Mouse (Mus musculus) forebrain, embryonic 12.5 days (tissue): ENCODE results near the gene Ireb2. TPM values are rescaled to one million over a fixed set of nuclear protein-coding genes. Genes with fewer than 3 reads are reported as not detected.
"Not testable (repeated sequence)": the region's sequence is repeated elsewhere in the genome, so short reads cannot be mapped to it uniquely, and the experiment has no call there.

ENCODE experiments used
- ATAC-seq: fragments of 200-750 bp; cut with Nextera tagmentation; 2 replicates; pipeline ENCODE4 v1.8.0; 2017; ENCODE audit warnings: moderate TSS enrichment; ENCODE audit not compliant: low FRiP score
- H3K27ac ChIP-seq: fragments of 300-500 bp; sonication (generic); 2 replicates; pipeline ENCODE4 v1.5.1; 2016; ENCODE audit warnings: mild to moderate bottlenecking
- H3K27me3 ChIP-seq: fragments of 300-500 bp; sonication (generic); 2 replicates; pipeline ENCODE4 v1.6.1; 2016; ENCODE audit warnings: mild to moderate bottlenecking
- H3K36me3 ChIP-seq: fragments of 300-500 bp; sonication (generic); replicated peaks from 2 replicates; pipeline ENCODE4 v1.6.1; 2016; ENCODE audit warnings: mild to moderate bottlenecking
- H3K4me1 ChIP-seq: fragments of 300-500 bp; sonication (generic); 2 replicates; pipeline ENCODE4 v1.6.1; 2016
- H3K4me2 ChIP-seq: fragments of 300-500 bp; sonication (generic); 2 replicates; pipeline ENCODE4 v1.6.1; 2016; ENCODE audit warnings: mild to moderate bottlenecking, moderate library complexity
- H3K4me3 ChIP-seq: fragments of 300-500 bp; sonication (generic); replicated peaks from 2 replicates; pipeline ENCODE4 v1.5.1; 2016; ENCODE audit warnings: mild to moderate bottlenecking
- H3K9ac ChIP-seq: fragments of 300-500 bp; sonication (generic); 2 replicates; pipeline ENCODE4 v1.6.1; 2016; ENCODE audit warnings: mild to moderate bottlenecking
- H3K9me3 ChIP-seq: fragments of 300-500 bp; sonication (generic); 2 replicates; pipeline ENCODE4 v1.6.1; 2016
- WGBS: fragments of 180-500 bp; shearing (Covaris S2); methylation state at CpG from one replicate; pipeline ENCODE4 v1.1.7; 2016; 5-methylcytosine and 5-hydroxymethylcytosine counted together
- polyA plus RNA-seq: library from polyadenylated mRNA; unstranded; fragments of >200 nt; fragmentation: Nextera tagmentation; extraction: Ambion mirVana; gene quantifications from 2 replicates; pipeline ENCODE4 v1.2.1, GENCODE M21; 2016

Ireb2 gene
- polyA plus RNA-seq, 1 experiment from 2014 or later = 70.1 TPM

- H3K27ac ChIP-seq = no peak overlapping the region
- no peaks in the 10 kb centered on the region for H3K9me3 ChIP-seq
- H3K4me3 ChIP-seq = peak overlapping the region; percentile 69; the same call in 1 of the 2 replicates
- H3K4me2 ChIP-seq = peak overlapping the region; percentile 92
- WGBS = 75% methylated on average over 8 of the region's 8 CpGs
- no peak overlapping the region for H3K9ac ChIP-seq
- no peaks in the 10 kb centered on the region for H3K27me3 ChIP-seq
- ATAC-seq = peak; percentile 4
- peaks cover 9% of the 10 kb centered on the region for H3K4me1 ChIP-seq
- H3K36me3 ChIP-seq = peaks cover 6% of the 10 kb centered on the region; the same call in 1 of the 2 replicates
Measured at GRCm38 (mm10) chr9:54916401-54916800, 52.8 kb downstream of the Ireb2 start.

GRCm38 (mm10) chr9:54917010-54917677 is 53.6 kb downstream of the Ireb2 start, which contains the start of gene Hykk:
Gene Hykk (plus strand): TSS chr9:54917283.
- Histone ChIP-seq H3K27ac (0 out of 2 replicates have a peak within 1 kb of the TSS, but pooled peaks have one; percentile 50), H3K4me3 (peak within 1 kb of the TSS; percentile 69), H3K4me1 (peaks cover 9% of the 10 kb centered on the region), H3K27me3 (no peaks in the 10 kb centered on the region), H3K9me3 (no peaks in the 10 kb centered on the region), H3K36me3 (no peaks in the 10 kb centered on the region), H3K9ac (peak within 1 kb of the TSS; percentile 71), H3K4me2 (peak within 1 kb of the TSS; percentile 92)
- WGBS = under 1% methylated on average over 34 of the region's 34 CpGs
- peak; percentile 99 for ATAC-seq

- Histone ChIP-seq H3K4me1 (peaks cover 9% of the 10 kb centered on the region), H3K9me3 (no peaks in the 10 kb centered on the region), H3K27ac (no peak overlapping the region), H3K36me3 (peaks cover 6% of the 10 kb centered on the region; the same call in 1 of the 2 replicates), H3K9ac (no peak overlapping the region), H3K27me3 (no peaks in the 10 kb centered on the region), H3K4me3 (no peak overlapping the region), H3K4me2 (no peak overlapping the region)
- WGBS = 74% methylated on average over 2 of the region's 2 CpGs
- no peak for ATAC-seq
Measured at GRCm38 (mm10) chr9:54918191-54918590, 54.6 kb downstream of the Ireb2 start.

- Histone ChIP-seq H3K4me3 (no peak overlapping the region), H3K36me3 (peaks cover 6% of the 10 kb centered on the region; the same call in 1 of the 2 replicates), H3K4me2 (no peak overlapping the region), H3K4me1 (peaks cover 9% of the 10 kb centered on the region), H3K9ac (no peak overlapping the region), H3K9me3 (no peaks in the 10 kb centered on the region), H3K27me3 (no peaks in the 10 kb centered on the region), H3K27ac (no peak overlapping the region)
- 97% methylated on average over 5 of the region's 5 CpGs for WGBS
- no peak for ATAC-seq
Measured at GRCm38 (mm10) chr9:54918781-54919180, 55.2 kb downstream of the Ireb2 start.

- 49% methylated on average over 4 of the region's 4 CpGs for WGBS
- peaks cover 6% of the 10 kb centered on the region; the same call in 1 of the 2 replicates for H3K36me3 ChIP-seq
Measured at GRCm38 (mm10) chr9:54919946-54920345, 56.4 kb downstream of the Ireb2 start.

GRCm38 (mm10) chr9:54930741-54931140 is 67.2 kb downstream of the Ireb2 start:
- Histone ChIP-seq H3K4me2 (no peak overlapping the region), H3K4me1 (no peaks in the 10 kb centered on the region), H3K4me3 (no peak overlapping the region), H3K27ac (no peak overlapping the region), H3K9me3 (no peaks in the 10 kb centered on the region), H3K27me3 (no peaks in the 10 kb centered on the region), H3K36me3 (no peaks in the 10 kb centered on the region), H3K9ac (no peak overlapping the region)
- 95% methylated on average over 1 of the region's 1 CpGs for WGBS
- no peak for ATAC-seq

More at GRCm38 (mm10) chr9:54919946-54920345, 56.4 kb downstream of the Ireb2 start:
- H3K4me3 ChIP-seq = no peak overlapping the region
- no peak overlapping the region for H3K4me2 ChIP-seq
- no peak overlapping the region for H3K9ac ChIP-seq
- H3K4me1 ChIP-seq = peaks cover 9% of the 10 kb centered on the region
- H3K27ac ChIP-seq = no peak overlapping the region
- H3K9me3 ChIP-seq = no peaks in the 10 kb centered on the region
- H3K27me3 ChIP-seq = no peaks in the 10 kb centered on the region
- no peak for ATAC-seq

GRCm38 (mm10) chr9:54931765-54932164 is 68.2 kb downstream of the Ireb2 start:
- no peak overlapping the region for H3K4me3 ChIP-seq
- no peak overlapping the region for H3K4me2 ChIP-seq
- ATAC-seq = no peak
- H3K9me3 ChIP-seq = no peaks in the 10 kb centered on the region
- no peak overlapping the region for H3K9ac ChIP-seq
- H3K27me3 ChIP-seq = no peaks in the 10 kb centered on the region
- H3K4me1 ChIP-seq = no peaks in the 10 kb centered on the region
- no peaks in the 10 kb centered on the region for H3K36me3 ChIP-seq
- WGBS = 0% methylated on average over 1 of the region's 1 CpGs
- no peak overlapping the region for H3K27ac ChIP-seq

GRCm38 (mm10) chr9:54932379-54932778 is 68.8 kb downstream of the Ireb2 start:
- WGBS = 78% methylated on average over 2 of the region's 2 CpGs
- Histone ChIP-seq H3K9me3 (no peaks in the 10 kb centered on the region), H3K9ac (no peak overlapping the region), H3K4me2 (no peak overlapping the region), H3K27me3 (no peaks in the 10 kb centered on the region), H3K4me1 (no peaks in the 10 kb centered on the region), H3K4me3 (no peak overlapping the region), H3K36me3 (no peaks in the 10 kb centered on the region), H3K27ac (no peak overlapping the region)
- no peak for ATAC-seq

GRCm38 (mm10) chr9:54942071-54942470 is 78.5 kb downstream of the Ireb2 start:
- no peak for ATAC-seq
- H3K9me3 ChIP-seq = no peaks in the 10 kb centered on the region
- 91% methylated on average over 4 of the region's 4 CpGs for WGBS
- H3K27ac ChIP-seq = no peak overlapping the region
- H3K4me2 ChIP-seq = no peak overlapping the region
- no peak overlapping the region for H3K4me3 ChIP-seq
- no peaks in the 10 kb centered on the region for H3K36me3 ChIP-seq
- no peaks in the 10 kb centered on the region for H3K4me1 ChIP-seq
- no peak overlapping the region for H3K9ac ChIP-seq
- H3K27me3 ChIP-seq = no peaks in the 10 kb centered on the region

- no peak for ATAC-seq
- H3K27ac ChIP-seq = no peak overlapping the region
- no peak overlapping the region for H3K4me3 ChIP-seq
- H3K9me3 ChIP-seq = no peaks in the 10 kb centered on the region
- no peaks in the 10 kb centered on the region for H3K36me3 ChIP-seq
- H3K27me3 ChIP-seq = no peaks in the 10 kb centered on the region
- no peaks in the 10 kb centered on the region for H3K4me1 ChIP-seq
- 76% methylated on average over 2 of the region's 2 CpGs for WGBS
- H3K9ac ChIP-seq = no peak overlapping the region
- no peak overlapping the region for H3K4me2 ChIP-seq
Measured at GRCm38 (mm10) chr9:54944467-54944866, 80.9 kb downstream of the Ireb2 start.

GRCm38 (mm10) chr9:54946256-54946655 is 82.7 kb downstream of the Ireb2 start:
- H3K27ac ChIP-seq = no peak overlapping the region
- H3K9ac ChIP-seq = no peak overlapping the region
- no peak overlapping the region for H3K4me3 ChIP-seq
- 74% methylated on average over 16 of the region's 16 CpGs for WGBS
- H3K36me3 ChIP-seq = no peaks in the 10 kb centered on the region
- no peak for ATAC-seq
- no peak overlapping the region for H3K4me2 ChIP-seq
- H3K9me3 ChIP-seq = no peaks in the 10 kb centered on the region
- H3K27me3 ChIP-seq = no peaks in the 10 kb centered on the region
- H3K4me1 ChIP-seq = peaks cover 1% of the 10 kb centered on the region

- Histone ChIP-seq H3K36me3 (peaks cover 19% of the 10 kb centered on the region), H3K4me1 (peaks cover 22% of the 10 kb centered on the region), H3K9ac (no peak overlapping the region), H3K27me3 (no peaks in the 10 kb centered on the region), H3K4me2 (no peak overlapping the region), H3K9me3 (no peaks in the 10 kb centered on the region), H3K27ac (no peak overlapping the region), H3K4me3 (no peak overlapping the region)
- ATAC-seq = no peak
Measured at GRCm38 (mm10) chr9:54949465-54949864, 85.9 kb downstream of the Ireb2 start.

- H3K9ac ChIP-seq = 0 out of 2 replicates have a peak overlapping the region, but pooled peaks have one; percentile 91
- H3K9me3 ChIP-seq, ATAC-seq, H3K27me3 ChIP-seq: not testable (repeated sequence)
- peak overlapping the region; percentile 88 for H3K4me3 ChIP-seq
- H3K4me1 ChIP-seq = peaks cover 22% of the 10 kb centered on the region
- WGBS = 49% methylated on average over 8 of the region's 8 CpGs
- H3K4me2 ChIP-seq = peak overlapping the region; percentile 71
- H3K36me3 ChIP-seq = peaks cover 24% of the 10 kb centered on the region
- peak overlapping the region; percentile 95; the same call in 1 of the 2 replicates for H3K27ac ChIP-seq
Measured at GRCm38 (mm10) chr9:54950162-54950561, 86.6 kb downstream of the Ireb2 start.
